Mouse (Mus musculus) MEL (cell line): Measurements from ENCODE around the gene Ucn3. TPM values are rescaled to one million over a fixed set of nuclear protein-coding genes. Genes with fewer than 3 reads are reported as not detected.

Source experiments
- DNase-seq: peaks from one replicate; pipeline ENCODE4 v3.0.0; 2011; ENCODE audit warnings: low read depth, low spot score
- H3K27ac ChIP-seq: 2 replicates; pipeline ENCODE4 v1.5.1; 2012; ENCODE audit warnings: low read depth, mild to moderate bottlenecking, control low read depth, low read length, moderate library complexity; ENCODE audit not compliant: control insufficient read depth
- H3K27me3 ChIP-seq, 2 experiments: fragments of 150-350 bp in 1 of 2; sonication (generic) in 1 of 2; 2 replicates each; pipeline ENCODE4 v1.6.1; 2012; ENCODE audit warnings: low read length in 2 of 2, mild to moderate bottlenecking in 2 of 2, improper control_type of control experiment in 1 of 2, moderate library complexity in 1 of 2; ENCODE audit not compliant: insufficient read depth in 2 of 2, control insufficient read depth in 1 of 2
- H3K36me3 ChIP-seq, 2 experiments: 2 replicates each; pipeline ENCODE4 v1.6.1; 2012 to 2014; ENCODE audit warnings: low read length in 2 of 2, improper control_type of control experiment in 1 of 2, inconsistent platforms in 1 of 2, mild to moderate bottlenecking in 1 of 2; ENCODE audit not compliant: insufficient read depth in 2 of 2, control insufficient read depth in 1 of 2
- H3K4me1 ChIP-seq, 2 experiments: fragments of 150-350 bp in 1 of 2; sonication (generic) in 1 of 2; 2 replicates each; pipeline ENCODE4 v1.6.1; 2012; ENCODE audit warnings: low read length in 2 of 2, improper control_type of control experiment in 1 of 2, mild to moderate bottlenecking in 1 of 2; ENCODE audit not compliant: insufficient read depth in 2 of 2, control insufficient read depth in 1 of 2
- H3K4me3 ChIP-seq, 2 experiments: fragments of 150-350 bp in 1 of 2; sonication (generic) in 1 of 2; 2 replicates each; pipeline ENCODE4 v1.5.1; 2012; ENCODE audit warnings: low read depth in 2 of 2, low read length in 2 of 2, mild to moderate bottlenecking in 2 of 2, moderate library complexity in 2 of 2, control low read depth in 1 of 2, improper control_type of control experiment in 1 of 2; ENCODE audit not compliant: control insufficient read depth in 1 of 2, insufficient read depth in 1 of 2
- H3K79me2 ChIP-seq: 2 replicates; pipeline ENCODE4 v1.6.1; 2012; ENCODE audit warnings: mild to moderate bottlenecking, low read length, moderate library complexity; ENCODE audit not compliant: control insufficient read depth, poor library complexity, insufficient read depth
- H3K9ac ChIP-seq: 2 replicates; pipeline ENCODE4 v1.6.1; 2012; ENCODE audit warnings: low read depth, mild to moderate bottlenecking, control low read depth, low read length, moderate library complexity; ENCODE audit not compliant: control insufficient read depth, poor library complexity, severe bottlenecking
- H3K9me3 ChIP-seq: fragments of 150-350 bp; sonication (generic); replicated peaks from 2 replicates; pipeline ENCODE4 v1.6.1; 2012; ENCODE audit warnings: mild to moderate bottlenecking, low read length, improper control_type of control experiment, moderate library complexity; ENCODE audit not compliant: insufficient read depth
- BHLHE40 ChIP-seq: IDR thresholded peaks from 2 replicates; pipeline ENCODE4 v1.6.1; 2012; ENCODE audit warnings: low read depth, mild to moderate bottlenecking, inconsistent platforms, low read length, improper control_type of control experiment, borderline replicate concordance
- CHD1 ChIP-seq: IDR thresholded peaks from 2 replicates; pipeline ENCODE4 v1.6.1; 2012; ENCODE audit warnings: low read depth, mild to moderate bottlenecking, inconsistent platforms, low read length, improper control_type of control experiment
- CHD2 ChIP-seq: IDR thresholded peaks from 2 replicates; pipeline ENCODE4 v1.6.1; 2011; ENCODE audit warnings: low read length, improper control_type of control experiment
- CTCF ChIP-seq, 3 experiments: IDR thresholded peaks in 2 of 3; conservative IDR thresholded peaks in 1 of 3; 2 replicates each; pipeline ENCODE4 v1.5.1; 2011 to 2012; ENCODE audit warnings: low read length in 3 of 3, low read depth in 2 of 3, mild to moderate bottlenecking in 2 of 3, improper control_type of control experiment in 1 of 3, inconsistent platforms in 1 of 3, mixed read lengths in 1 of 3, moderate library complexity in 1 of 3; ENCODE audit not compliant: control insufficient read depth in 1 of 3, insufficient read depth in 1 of 3, poor library complexity in 1 of 3, severe bottlenecking in 1 of 3
- E2F4 ChIP-seq: IDR thresholded peaks from 2 replicates; pipeline ENCODE4 v1.6.1; 2011; ENCODE audit warnings: low read depth, low read length, improper control_type of control experiment, borderline replicate concordance
- ELF1 ChIP-seq: IDR thresholded peaks from 2 replicates; pipeline ENCODE4 v1.6.1; 2014; ENCODE audit warnings: low read depth, mild to moderate bottlenecking, inconsistent platforms, low read length, improper control_type of control experiment, moderate library complexity
- EP300 ChIP-seq, 2 experiments: IDR thresholded peaks; 2 replicates each; pipeline ENCODE4 v1.6.1; 2011; ENCODE audit warnings: improper control_type of control experiment in 2 of 2, low read length in 2 of 2, low read depth in 1 of 2, mild to moderate bottlenecking in 1 of 2
- ETS1 ChIP-seq: IDR thresholded peaks from 2 replicates; pipeline ENCODE4 v1.6.1; 2012; ENCODE audit warnings: low read depth, mild to moderate bottlenecking, inconsistent platforms, low read length, improper control_type of control experiment, moderate library complexity
- GABPA ChIP-seq: IDR thresholded peaks from 2 replicates; pipeline ENCODE4 v1.6.1; 2012; ENCODE audit warnings: low read depth, mild to moderate bottlenecking, inconsistent platforms, low read length, improper control_type of control experiment, moderate library complexity
- GATA1 ChIP-seq: IDR thresholded peaks from 2 replicates; pipeline ENCODE4 v1.6.1; 2011; ENCODE audit warnings: low read depth, low read length, improper control_type of control experiment
- HCFC1 ChIP-seq: IDR thresholded peaks from 2 replicates; pipeline ENCODE4 v1.6.1; 2012; ENCODE audit warnings: low read depth, mild to moderate bottlenecking, inconsistent platforms, low read length, improper control_type of control experiment, moderate library complexity
- JUND ChIP-seq: IDR thresholded peaks from 2 replicates; pipeline ENCODE4 v1.6.1; 2011; ENCODE audit warnings: low read depth, mild to moderate bottlenecking, improper control_type of control experiment, low read length
- MAFK ChIP-seq: IDR thresholded peaks from 2 replicates; pipeline ENCODE4 v1.6.1; 2011; ENCODE audit warnings: low read depth, mild to moderate bottlenecking, low read length, improper control_type of control experiment, borderline replicate concordance
- MAX ChIP-seq: IDR thresholded peaks from 2 replicates; pipeline ENCODE4 v1.6.1; 2011; ENCODE audit warnings: low read length, improper control_type of control experiment
- MYB ChIP-seq: IDR thresholded peaks from 2 replicates; pipeline ENCODE4 v1.6.1; 2011; ENCODE audit warnings: mild to moderate bottlenecking, low read depth, low read length, improper control_type of control experiment
- MYC ChIP-seq: IDR thresholded peaks from 2 replicates; pipeline ENCODE4 v1.6.1; 2011; ENCODE audit warnings: low read depth, mild to moderate bottlenecking, low read length, improper control_type of control experiment, moderate library complexity
- NRF1 ChIP-seq: IDR thresholded peaks from 2 replicates; pipeline ENCODE4 v1.6.1; 2014; ENCODE audit warnings: low read depth, mild to moderate bottlenecking, inconsistent platforms, low read length, improper control_type of control experiment, moderate library complexity; ENCODE audit not compliant: poor library complexity, insufficient read depth, severe bottlenecking
- POLR2A ChIP-seq, 2 experiments: IDR thresholded peaks; 2 replicates each; pipeline ENCODE4 v1.6.1; 2011 to 2012; ENCODE audit warnings: low read length in 2 of 2, mild to moderate bottlenecking in 2 of 2, control low read depth in 1 of 2, improper control_type of control experiment in 1 of 2, low read depth in 1 of 2, moderate library complexity in 1 of 2; ENCODE audit not compliant: control insufficient read depth in 1 of 2, insufficient read depth in 1 of 2, poor library complexity in 1 of 2
- POLR2AphosphoS2 ChIP-seq: IDR thresholded peaks from 2 replicates; pipeline ENCODE4 v1.6.1; 2011; ENCODE audit warnings: low read length, improper control_type of control experiment
- POLR2AphosphoS5 ChIP-seq: IDR thresholded peaks from 2 replicates; pipeline ENCODE4 v1.6.1; 2012; ENCODE audit warnings: low read depth, borderline replicate concordance, mild to moderate bottlenecking, inconsistent platforms, low read length, moderate library complexity, mixed read lengths
- RAD21 ChIP-seq: IDR thresholded peaks from 2 replicates; pipeline ENCODE4 v1.6.1; 2011; ENCODE audit warnings: mild to moderate bottlenecking, low read depth, low read length, improper control_type of control experiment
- RCOR1 ChIP-seq: IDR thresholded peaks from 2 replicates; pipeline ENCODE4 v1.6.1; 2012; ENCODE audit warnings: low read depth, mild to moderate bottlenecking, inconsistent platforms, low read length, improper control_type of control experiment
- SIN3A ChIP-seq: IDR thresholded peaks from 2 replicates; pipeline ENCODE4 v1.6.1; 2012; ENCODE audit warnings: low read length, improper control_type of control experiment, inconsistent platforms
- SMC3 ChIP-seq: IDR thresholded peaks from 2 replicates; pipeline ENCODE4 v1.6.1; 2011; ENCODE audit warnings: low read depth, low read length, improper control_type of control experiment
- TAL1 ChIP-seq: IDR thresholded peaks from 2 replicates; pipeline ENCODE4 v1.6.1; 2012; ENCODE audit warnings: mild to moderate bottlenecking, inconsistent platforms, low read length, moderate library complexity, mixed read lengths
- TBP ChIP-seq: IDR thresholded peaks from 2 replicates; pipeline ENCODE4 v1.8.0; 2011; ENCODE audit warnings: low read depth, low read length, improper control_type of control experiment
- TCF12 ChIP-seq: IDR thresholded peaks from 2 replicates; pipeline ENCODE4 v1.6.1; 2014; ENCODE audit warnings: low read depth, mild to moderate bottlenecking, inconsistent platforms, low read length, improper control_type of control experiment, moderate library complexity
- USF1 ChIP-seq: IDR thresholded peaks from 2 replicates; pipeline ENCODE4 v1.6.1; 2014; ENCODE audit warnings: low read depth, mild to moderate bottlenecking, inconsistent platforms, low read length, improper control_type of control experiment, moderate library complexity
- ZC3H11A ChIP-seq: IDR thresholded peaks from 2 replicates; pipeline ENCODE4 v1.6.1; 2012; ENCODE audit warnings: low read depth, mild to moderate bottlenecking, inconsistent platforms, low read length, improper control_type of control experiment
- ZKSCAN1 ChIP-seq: IDR thresholded peaks from 2 replicates; pipeline ENCODE4 v1.6.1; 2012; ENCODE audit warnings: low read depth, mild to moderate bottlenecking, inconsistent platforms, low read length, improper control_type of control experiment, moderate library complexity
- ZNF384 ChIP-seq: IDR thresholded peaks from 2 replicates; pipeline ENCODE4 v1.6.1; 2012; ENCODE audit warnings: low read depth, mild to moderate bottlenecking, inconsistent platforms, low read length, improper control_type of control experiment
- polyA plus RNA-seq, 2 experiments: library from polyadenylated mRNA; stranded (reverse) in 1 of 2; unstranded in 1 of 2; fragments of >175 nt in 1 of 2; fragments of >200 nt in 1 of 2; gene quantifications; 2 replicates each; pipeline versions ENCODE4 v1.2.1 to v1.2.4; 2012; ENCODE audit warnings: low replicate concordance in 2 of 2, low read depth in 1 of 2; ENCODE audit not compliant: insufficient read length in 2 of 2, insufficient read depth in 1 of 2, missing spikeins in 1 of 2
- total RNA-seq: library from RNA; depleted of rRNA; stranded (reverse); fragments of 300-350 nt; gene quantifications from 2 replicates; pipeline ENCODE4 v1.2.3, GENCODE M21; 2012

Gene Ucn3
- total and polyA plus RNA-seq, 3 experiments, result not detected

DNA sequence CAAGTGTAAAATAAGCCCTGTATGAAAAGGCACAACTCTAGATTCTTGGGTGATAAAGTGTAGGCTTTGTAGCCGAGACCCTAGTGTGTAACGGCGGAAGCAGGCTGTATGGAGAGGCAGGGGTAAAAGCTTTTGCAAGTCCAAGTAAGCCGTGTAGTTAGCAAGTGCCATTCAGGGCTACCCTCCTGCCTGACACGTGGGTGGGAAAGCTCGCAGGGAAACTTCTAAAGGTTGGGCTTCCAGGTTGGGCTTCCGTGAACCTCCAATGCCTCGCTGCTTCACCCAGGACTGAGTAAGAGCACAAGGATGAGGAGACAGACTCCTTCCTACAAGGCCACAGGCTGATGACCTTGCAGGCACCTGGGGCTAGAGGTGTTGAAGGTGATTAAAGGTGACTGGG, 50.6 kb downstream of the Ucn3 start:
- H3K9ac ChIP-seq, result no peak overlapping the region
- TF ChIP-seq ZKSCAN1 (no peak), SIN3A (no peak), ETS1 (no peak)
- peaks cover 2 to 4% of the 10 kb centered on the region in 2 experiments; a peak in 2 of 4 replicates for H3K4me1 ChIP-seq
- H3K79me2 ChIP-seq, result peaks cover 24% of the 10 kb centered on the region
- H3K4me3 ChIP-seq, result no peak overlapping the region
- H3K27ac ChIP-seq, result no peak overlapping the region
- H3K27me3 ChIP-seq, result no peaks in the 10 kb centered on the region
- DNase-seq, result no peak
- H3K9me3 ChIP-seq, result no peaks in the 10 kb centered on the region
- H3K36me3 ChIP-seq, result peaks cover 0 to 19% of the 10 kb centered on the region in 2 experiments; a peak in 2 of 4 replicates

DNA sequence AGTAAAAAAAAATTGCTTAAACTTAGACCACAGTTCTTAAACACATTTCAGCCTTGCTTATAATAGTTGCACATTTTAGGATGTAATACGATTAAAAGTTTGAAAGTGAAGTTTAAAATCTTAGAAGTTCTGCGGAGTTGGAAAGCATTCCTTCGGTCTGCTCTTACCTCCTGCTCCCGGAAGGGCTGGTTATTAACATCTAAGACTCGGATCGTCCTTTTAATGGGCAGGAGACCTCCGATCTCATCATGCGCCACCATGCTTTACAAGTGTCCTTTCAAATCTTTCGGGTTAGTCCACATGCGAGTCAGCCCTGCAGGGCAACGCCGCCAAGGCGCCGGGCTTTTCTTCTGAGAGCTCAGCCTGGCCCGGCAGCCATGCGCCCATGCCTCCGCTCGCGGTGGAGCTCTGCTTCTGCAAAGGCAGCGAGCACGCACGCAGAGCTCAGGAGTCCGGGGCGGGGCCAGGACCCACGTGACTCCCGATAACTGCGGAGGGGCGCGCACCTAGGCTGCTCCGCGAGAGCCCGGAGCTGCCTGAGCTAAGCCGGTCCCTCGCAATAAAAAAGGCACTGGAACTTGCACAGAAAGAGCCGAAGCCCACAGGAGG, 51.9 kb downstream of the Ucn3 start:
- DNase-seq, result peak; percentile 95
- Histone ChIP-seq H3K79me2 (peaks cover 27% of the 10 kb centered on the region), H3K9ac (peak overlapping the region; percentile 98), H3K36me3 (peaks cover 4 to 21% of the 10 kb centered on the region in 2 experiments), H3K9me3 (no peaks in the 10 kb centered on the region), H3K27me3 (no peaks in the 10 kb centered on the region), H3K4me1 (peaks cover 2 to 4% of the 10 kb centered on the region in 2 experiments; a peak in 2 of 4 replicates), H3K4me3 (peak overlapping the region; percentile 70 to 98), H3K27ac (peak overlapping the region; percentile 81)
- TF ChIP-seq SIN3A (peak; percentile 87), NRF1 (peak; percentile 34; the same call in 1 of the 2 replicates), GATA1 (peak; percentile 25; the same call in 1 of the 2 replicates), BHLHE40 (peak; percentile 47; the same call in 1 of the 2 replicates), RCOR1 (no peak), ZC3H11A (no peak), MYC (peak; percentile 83; the same call in 1 of the 2 replicates), MYB (no peak), GABPA (no peak), TCF12 (peak; percentile 73), MAX (peak; percentile 92), TAL1 (no peak), POLR2AphosphoS5 (no peak), E2F4 (no peak), POLR2AphosphoS2 (peak; percentile 97), SMC3 (no peak), POLR2A (IDR thresholded peaks at IDR 0.05; ENCODE audit: control insufficient read depth in 1 of 2, insufficient read depth in 1 of 2, low read depth in 1 of 2, low read length in 2 of 2, poor library complexity in 1 of 2) (peak; percentile 97 to 99), MAFK (no peak), HCFC1 (peak; percentile 63), CHD1 (peak; percentile 63; the same call in 1 of the 2 replicates), EP300 (IDR thresholded peaks at IDR 0.05; ENCODE audit: low read depth in 1 of 2, low read length in 2 of 2) (0 out of 4 replicates have a peak, but pooled peaks of 1 of the 2 experiments have one; percentile 5), USF1 (peak; percentile 97), TBP (peak; percentile 76), ETS1 (0 out of 2 replicates have a peak, but pooled peaks have one; percentile 26), CTCF (IDR thresholded peaks at IDR 0.05 in 2 of 3, conservative IDR thresholded peaks at IDR 0.05 in 1 of 3; ENCODE audit: control insufficient read depth in 1 of 3, insufficient read depth in 1 of 3, low read depth in 2 of 3, low read length in 3 of 3, poor library complexity in 1 of 3, severe bottlenecking in 1 of 3) (0 out of 6 replicates have a peak, but pooled peaks of 1 of the 3 experiments have one; percentile 5), CHD2 (no peak), ELF1 (peak; percentile 34; the same call in 1 of the 2 replicates), ZNF384 (no peak), RAD21 (no peak), JUND (no peak)
